Mouse (Mus musculus) frontal cortex, postnatal 10 days (tissue): Measurements from ENCODE around the gene Gm28043.
"Not testable (repeated sequence)": the region's sequence is repeated elsewhere in the genome, so short reads cannot be mapped to it uniquely, and the experiment has no call there.

Source experiments
- DNase-seq, 2 experiments: peaks; one replicate each; pipeline ENCODE4 v3.0.0; 2022; ENCODE audit warnings: low spot score in 2 of 2, mixed read lengths in 1 of 2

Gene Gm28043

DNA sequence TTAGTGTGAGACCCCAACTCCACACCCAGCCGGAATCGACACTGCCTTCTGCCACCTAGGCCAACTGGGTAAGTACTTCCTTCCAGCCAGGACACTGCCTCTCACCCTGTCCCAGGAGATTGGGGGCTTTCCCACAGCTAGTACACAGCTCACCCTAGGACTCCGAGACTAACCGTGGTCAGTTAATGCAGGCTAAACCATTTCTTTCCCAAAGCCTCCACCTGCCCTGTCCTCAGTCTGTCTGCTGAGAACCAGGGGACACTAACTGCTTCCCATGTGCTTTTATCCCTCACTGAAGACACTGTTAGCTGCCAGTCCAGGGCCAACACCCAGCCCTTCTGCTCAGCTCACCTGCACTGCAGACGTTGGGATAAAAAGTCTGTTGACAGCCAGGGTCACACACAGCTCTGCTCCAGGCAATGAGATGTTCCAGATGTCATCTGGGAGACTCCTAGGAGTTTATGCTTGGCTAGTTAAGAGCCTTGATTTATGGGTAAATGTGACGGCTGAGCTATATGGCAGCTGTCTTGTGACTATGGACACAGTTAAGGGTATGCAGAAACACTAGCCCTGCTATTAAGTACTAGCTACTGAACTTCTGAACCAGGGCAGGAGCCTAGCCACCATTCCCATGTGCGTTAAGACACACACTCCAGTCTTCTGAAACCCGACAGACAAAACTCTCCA lies 97.2 kb downstream of the Gm28043 start:
- DNase-seq, result no peak

DNA sequence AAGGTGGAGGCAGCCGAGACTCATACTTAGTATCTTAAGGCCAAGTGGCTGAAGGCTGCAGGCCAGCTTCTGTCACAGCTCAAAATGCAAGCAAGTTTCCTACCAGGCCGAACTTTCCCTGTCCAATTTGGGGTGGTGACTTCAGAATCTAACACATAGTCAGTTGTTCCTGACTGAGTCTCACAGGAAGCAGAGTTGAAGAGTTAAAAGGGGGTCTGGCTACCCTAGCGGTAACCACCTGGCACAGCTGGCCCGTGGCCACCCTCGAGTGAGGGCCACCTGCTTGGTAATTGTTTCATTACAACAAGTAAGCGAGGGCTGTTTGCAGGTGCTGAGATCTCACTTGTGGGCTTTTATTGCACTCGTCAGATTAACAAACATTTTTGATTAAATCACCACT lies 97.9 kb downstream of the Gm28043 start:
- DNase-seq, result no peak

GRCm38 (mm10) chr17:29713734-29714133 lies 99.1 kb downstream of the Gm28043 start:
- not testable (repeated sequence) for DNase-seq

- peak; percentile 93 to 96 for DNase-seq
These were observed 102.2 kb downstream of the Gm28043 start, which contains the start of gene Ccdc167 for GRCm38 (mm10) chr17:29716732-29717445. TSS of gene Ccdc167 (minus strand) at chr17:29717044.

DNA sequence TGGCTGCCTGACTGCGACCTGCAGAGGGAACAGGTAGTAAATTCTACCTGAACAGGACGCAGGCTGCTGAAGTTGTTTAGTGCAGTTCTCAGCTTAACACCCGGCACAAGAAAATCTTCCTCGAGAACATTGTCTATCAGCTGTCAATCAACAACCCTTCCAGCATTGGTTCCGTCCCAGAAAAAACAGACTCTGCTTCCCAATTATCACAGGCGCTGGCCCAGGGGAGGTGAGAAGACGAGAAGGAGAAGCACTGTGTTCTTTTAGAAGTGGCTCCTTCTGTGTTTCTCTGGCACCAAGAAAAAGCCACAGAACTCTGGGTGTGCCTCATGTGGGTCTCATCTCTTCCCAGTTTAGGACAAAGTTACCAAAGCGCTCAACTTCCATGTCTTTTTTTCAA lies 104.0 kb downstream of the Gm28043 start:
- DNase-seq, result no peak

DNA sequence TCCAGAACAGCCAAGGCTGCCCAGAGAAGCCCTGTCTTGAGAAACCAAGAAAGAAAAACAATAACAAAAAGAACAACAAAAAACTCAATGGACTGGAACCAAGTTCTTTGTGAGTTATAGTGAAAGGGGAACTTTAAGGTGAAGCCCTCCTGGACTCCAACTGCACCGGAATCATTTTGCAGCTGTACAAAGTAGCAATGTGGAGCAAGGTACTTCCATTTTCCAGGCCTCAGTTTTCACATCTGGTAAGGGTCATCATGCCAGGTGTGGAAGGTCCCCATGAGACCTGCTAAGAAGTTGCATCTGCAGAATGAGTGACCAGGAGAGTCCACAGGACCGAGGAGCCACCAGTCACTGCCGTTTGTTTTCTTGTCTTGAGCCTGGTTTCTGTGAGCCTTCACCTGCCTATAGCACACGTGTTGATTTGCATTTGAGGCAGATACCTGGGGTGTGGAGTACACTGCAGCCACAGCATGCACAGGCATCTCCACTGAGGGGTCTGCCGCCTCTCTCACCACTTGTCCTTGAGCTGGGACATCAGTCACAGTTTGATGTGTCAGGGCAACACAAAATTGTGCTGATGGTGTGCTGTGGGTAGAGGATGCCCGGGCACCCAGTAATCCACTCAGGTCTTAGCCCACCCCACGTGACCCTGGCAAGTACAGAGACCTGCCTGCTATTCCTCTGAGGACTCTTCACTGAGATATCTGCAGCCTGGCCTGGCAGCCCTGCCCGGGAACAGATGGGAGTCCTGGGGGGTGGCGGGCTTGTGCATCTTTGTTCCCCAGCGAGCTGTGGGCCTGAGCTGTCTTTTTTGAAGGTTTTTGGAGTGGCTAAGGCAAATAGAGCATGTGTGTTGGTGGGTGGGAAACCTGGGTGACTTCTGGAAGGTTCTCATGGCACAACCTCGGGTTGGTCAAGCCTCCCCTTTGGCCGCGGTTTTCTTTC lies 105.2 kb downstream of the Gm28043 start:
- DNase-seq, result no peak

GRCm38 (mm10) chr17:29720755-29721365 lies 106.2 kb downstream of the Gm28043 start:
- DNase-seq, result no peak

DNA sequence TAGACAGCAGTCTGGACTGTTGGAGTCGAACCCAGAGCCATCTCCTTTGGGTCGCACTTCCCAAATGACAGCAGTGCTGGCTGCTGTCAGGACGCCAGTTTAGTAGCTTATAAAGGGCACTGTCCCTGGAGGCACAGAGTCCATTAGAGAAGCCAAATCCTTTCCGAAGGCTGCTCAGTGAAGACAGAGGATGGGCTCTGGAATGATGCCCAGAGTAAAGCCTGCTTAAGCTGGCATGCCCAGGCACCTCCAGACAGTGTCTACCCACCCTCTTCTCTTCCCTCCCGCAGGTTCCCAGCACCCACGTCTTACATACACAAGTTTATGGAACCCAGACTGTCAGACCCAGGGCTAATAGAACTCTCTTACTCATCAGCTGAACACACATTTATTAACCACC lies 109.9 kb downstream of the Gm28043 start:
- no peak for DNase-seq

GRCm38 (mm10) chr17:29725027-29725620 lies 110.4 kb downstream of the Gm28043 start:
- no peak for DNase-seq

GRCm38 (mm10) chr17:29728082-29728481 lies 113.4 kb downstream of the Gm28043 start:
- DNase-seq, result no peak

DNA sequence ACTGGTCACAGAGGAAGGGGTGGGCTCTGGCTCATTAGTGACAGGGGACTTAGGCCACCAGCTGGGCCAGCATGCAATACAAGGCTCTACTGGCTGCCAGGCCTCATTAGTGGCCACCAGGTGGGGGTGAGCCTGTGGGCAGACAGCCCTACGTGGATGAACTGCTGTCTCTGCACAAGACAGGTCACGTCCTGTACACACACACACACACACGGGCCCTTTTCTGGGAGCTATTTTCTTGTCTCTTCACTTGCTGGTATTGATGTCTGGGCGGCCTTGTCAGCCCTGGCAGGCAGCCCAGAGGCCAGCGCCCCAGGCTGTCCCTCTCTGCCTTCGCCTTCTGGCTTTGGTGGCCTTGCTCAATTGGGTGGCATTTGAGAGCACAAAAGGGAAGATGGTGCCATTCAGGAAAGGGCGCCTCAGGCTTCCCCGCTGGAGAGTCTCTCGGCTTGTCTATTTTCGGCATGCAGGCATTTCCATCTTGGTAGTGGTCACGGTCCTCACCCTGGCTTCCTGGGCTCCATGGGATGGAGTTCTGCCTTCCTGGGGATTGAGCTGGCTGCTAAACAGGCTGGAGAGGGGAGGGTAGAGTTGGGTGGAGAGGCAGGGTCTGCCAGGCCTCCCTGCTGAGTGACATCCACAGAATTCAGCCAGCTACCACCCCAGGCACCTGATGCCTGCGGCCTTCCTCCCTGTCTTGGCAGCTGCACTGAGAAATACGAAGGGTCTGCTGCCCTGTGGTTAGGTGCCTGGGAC lies 116.0 kb downstream of the Gm28043 start:
- no peak for DNase-seq

DNA sequence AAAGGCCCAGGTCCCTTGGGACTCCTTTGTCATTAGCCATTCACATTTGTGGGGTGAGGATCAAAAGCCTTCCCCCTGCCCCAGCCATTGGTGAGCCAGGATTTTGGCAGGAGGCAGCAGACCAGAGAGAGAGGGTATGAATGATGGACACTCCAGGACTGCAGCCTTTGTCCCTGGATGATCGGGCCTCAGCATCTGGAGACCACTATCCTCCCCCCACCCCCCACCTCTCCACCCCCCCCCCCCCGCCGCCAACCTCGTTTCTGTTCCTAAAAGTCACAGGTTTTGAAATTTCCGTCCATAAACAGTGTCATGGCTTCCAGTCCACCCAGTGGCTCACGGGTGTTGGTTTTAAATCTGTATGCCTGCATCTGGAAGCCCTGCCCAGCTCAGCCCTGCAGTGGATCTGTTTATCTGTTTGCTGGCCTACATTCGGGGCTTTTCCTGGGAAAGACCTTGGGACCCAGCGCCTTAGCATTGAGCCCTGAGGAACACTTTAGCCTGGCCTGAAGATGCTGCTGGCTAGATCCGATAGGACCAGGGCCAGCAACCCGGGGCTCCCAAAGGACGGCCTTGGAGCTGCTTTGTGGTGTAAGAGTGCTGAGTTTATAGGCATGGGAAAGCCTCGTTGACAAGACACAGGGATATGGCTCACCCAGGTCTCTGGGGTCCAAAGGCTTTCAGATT lies 116.7 kb downstream of the Gm28043 start:
- no peak for DNase-seq

DNA sequence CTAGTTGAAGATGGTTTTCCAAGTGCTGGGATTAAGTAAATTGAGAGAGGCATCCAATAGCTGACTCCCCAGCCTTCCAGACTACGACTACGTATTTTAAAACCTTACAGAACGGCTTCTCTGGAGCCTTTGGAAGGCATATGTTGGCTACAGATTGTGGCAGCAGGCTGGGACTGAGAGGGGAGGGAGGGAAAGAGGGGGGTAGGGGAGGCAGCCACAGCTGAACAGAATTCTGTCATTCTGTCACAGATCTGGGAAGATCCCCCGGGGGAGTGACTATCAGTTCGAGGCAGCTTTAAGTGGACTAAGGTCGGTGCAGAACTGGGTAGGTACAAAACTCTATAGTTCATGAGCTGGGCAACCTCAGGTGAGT lies 117.3 kb downstream of the Gm28043 start:
- no peak for DNase-seq

DNA sequence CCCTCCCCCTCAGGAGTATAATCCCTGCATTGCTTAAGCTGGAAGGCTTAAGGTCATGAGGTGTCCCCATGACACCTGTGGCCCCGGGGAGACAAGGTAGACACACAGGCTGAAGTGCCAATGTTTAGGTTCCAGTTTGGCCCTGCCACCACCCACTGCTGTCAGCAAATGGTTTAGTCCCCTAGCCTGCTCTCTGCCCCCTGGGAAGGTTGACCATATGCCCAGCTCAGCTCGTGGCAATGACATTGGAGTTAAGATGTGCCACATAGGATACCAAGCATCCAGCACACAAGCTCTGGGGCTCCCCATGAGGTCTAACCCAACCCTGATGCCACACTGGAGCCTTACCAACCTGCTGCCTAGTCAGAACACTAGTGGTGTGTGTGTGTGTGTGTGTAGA lies 117.8 kb downstream of the Gm28043 start:
- no peak for DNase-seq

DNA sequence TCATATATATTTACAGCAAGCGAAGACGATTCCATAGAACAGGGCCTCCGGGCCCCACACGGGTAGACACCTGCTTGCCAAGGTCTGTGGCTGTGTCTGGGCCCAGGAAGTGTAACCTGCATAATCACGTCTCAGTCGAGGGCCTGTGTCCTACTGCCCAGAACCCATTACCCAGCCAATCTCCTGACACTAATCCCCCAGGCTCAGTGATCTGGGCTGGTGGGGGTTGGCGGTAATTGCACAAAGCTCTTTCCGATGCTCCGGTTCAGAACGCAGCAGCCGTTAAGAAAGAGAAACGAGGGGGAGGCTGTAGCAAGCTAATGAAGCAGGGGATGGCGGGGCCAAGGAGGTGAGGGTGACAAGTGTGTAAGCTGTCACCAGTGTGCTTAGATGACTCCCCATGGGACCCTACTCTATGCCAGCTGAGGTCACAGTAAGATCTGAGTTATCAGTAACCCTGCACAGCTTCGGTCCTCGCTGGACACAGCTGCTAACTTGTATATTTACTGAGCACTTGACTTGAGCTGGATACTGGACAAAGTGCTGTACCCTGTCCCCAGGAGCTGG lies 121.9 kb downstream of the Gm28043 start:
- no peak for DNase-seq

DNA sequence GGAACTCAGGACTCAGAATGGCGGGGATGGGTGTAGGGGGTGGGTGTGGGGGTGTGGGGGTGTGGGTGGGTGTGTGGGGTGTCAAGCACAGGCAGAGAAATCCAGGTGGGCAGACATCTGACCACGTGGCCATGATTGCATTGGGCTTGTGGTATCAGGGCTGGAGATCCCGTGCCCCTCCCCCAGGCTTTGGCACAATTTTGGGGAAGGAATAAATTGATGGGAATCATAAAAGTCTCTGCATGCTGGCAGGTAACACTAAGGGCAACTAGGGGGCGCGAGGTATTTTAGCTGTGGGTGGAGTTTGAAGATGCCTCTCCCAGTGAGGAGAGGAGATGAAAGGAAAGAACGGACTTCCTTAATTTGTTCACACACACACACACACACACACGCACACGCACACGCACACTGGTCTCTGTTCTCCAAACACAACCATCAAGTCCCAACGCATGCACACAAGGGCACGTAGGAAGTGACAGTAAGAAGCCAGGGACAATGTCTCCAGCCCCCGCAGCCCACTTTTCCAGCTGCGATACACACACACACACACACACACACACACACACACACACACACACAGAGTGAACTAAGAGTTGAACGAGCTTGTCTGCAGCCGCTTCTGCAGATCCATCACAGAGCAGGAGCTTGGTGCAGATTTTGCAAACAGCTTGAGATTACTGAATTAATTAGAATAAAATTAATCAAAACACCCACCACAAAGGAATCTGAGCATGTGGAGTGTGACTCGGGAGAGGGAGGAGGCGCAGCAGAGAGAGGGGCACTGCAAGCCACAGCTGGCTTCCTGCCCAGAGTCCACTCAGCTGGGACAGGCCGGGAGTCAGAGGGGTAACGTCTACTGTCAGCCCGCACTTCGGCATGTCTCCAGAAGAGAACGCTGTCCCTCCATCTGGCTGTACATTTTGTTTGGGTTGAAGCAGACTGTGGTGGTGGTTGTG lies 123.5 kb downstream of the Gm28043 start:
- peak; percentile 41 to 54 for DNase-seq

GRCm38 (mm10) chr17:29747466-29747865 lies 132.8 kb downstream of the Gm28043 start:
- DNase-seq, result no peak
